Mouse (Mus musculus) myocyte (in vitro differentiated cells): Measurements from ENCODE around the gene Nufip1.
"Not testable (repeated sequence)": the region's sequence is repeated elsewhere in the genome, so short reads cannot be mapped to it uniquely, and the experiment has no call there.

Experiments used
- CEBPB ChIP-seq: IDR thresholded peaks from 2 replicates; pipeline ENCODE4 v1.6.1; 2011; ENCODE audit warnings: mild to moderate bottlenecking, moderate library complexity; ENCODE audit not compliant: poor library complexity, insufficient read depth, severe bottlenecking
- E2F4 ChIP-seq: IDR thresholded peaks from one replicate; pipeline ENCODE4 v1.6.1; 2011; ENCODE audit warnings: mild to moderate bottlenecking, control low read depth, moderate library complexity; ENCODE audit not compliant: insufficient read depth
- MAX ChIP-seq: IDR thresholded peaks from one replicate; pipeline ENCODE4 v1.6.1; 2011; ENCODE audit warnings: low read depth, mild to moderate bottlenecking, control low read depth
- MYOD1 ChIP-seq, 3 experiments: IDR thresholded peaks; one replicate each; pipeline ENCODE4 v1.6.1; 2011; ENCODE audit warnings: control low read depth in 2 of 3, low read depth in 2 of 3, mild to moderate bottlenecking in 2 of 3, moderate library complexity in 1 of 3; ENCODE audit not compliant: insufficient read length in 2 of 3, control insufficient read depth in 1 of 3
- POLR2A ChIP-seq: IDR thresholded peaks from one replicate; pipeline ENCODE4 v1.6.1; 2011; ENCODE audit warnings: low read depth, mild to moderate bottlenecking, control low read depth, moderate library complexity; ENCODE audit not compliant: insufficient read length
- POLR2AphosphoS2 ChIP-seq: IDR thresholded peaks from one replicate; pipeline ENCODE4 v1.6.1; 2011; ENCODE audit warnings: low read depth, control low read depth; ENCODE audit not compliant: insufficient read length
- SRF ChIP-seq: IDR thresholded peaks from one replicate; pipeline ENCODE4 v1.6.1; 2011; ENCODE audit warnings: low read depth; ENCODE audit not compliant: control insufficient read depth, insufficient read length
- TCF12 ChIP-seq: IDR thresholded peaks from one replicate; pipeline ENCODE4 v1.6.1; 2011; ENCODE audit warnings: mild to moderate bottlenecking, control low read depth; ENCODE audit not compliant: poor library complexity, insufficient read depth, severe bottlenecking
- TCF3 ChIP-seq: IDR thresholded peaks from one replicate; pipeline ENCODE4 v1.6.1; 2011; ENCODE audit warnings: low read depth, control low read depth; ENCODE audit not compliant: insufficient read length
- USF1 ChIP-seq: IDR thresholded peaks from one replicate; pipeline ENCODE4 v1.6.1; 2011; ENCODE audit warnings: low read depth, mild to moderate bottlenecking, control low read depth, moderate library complexity

DNA sequence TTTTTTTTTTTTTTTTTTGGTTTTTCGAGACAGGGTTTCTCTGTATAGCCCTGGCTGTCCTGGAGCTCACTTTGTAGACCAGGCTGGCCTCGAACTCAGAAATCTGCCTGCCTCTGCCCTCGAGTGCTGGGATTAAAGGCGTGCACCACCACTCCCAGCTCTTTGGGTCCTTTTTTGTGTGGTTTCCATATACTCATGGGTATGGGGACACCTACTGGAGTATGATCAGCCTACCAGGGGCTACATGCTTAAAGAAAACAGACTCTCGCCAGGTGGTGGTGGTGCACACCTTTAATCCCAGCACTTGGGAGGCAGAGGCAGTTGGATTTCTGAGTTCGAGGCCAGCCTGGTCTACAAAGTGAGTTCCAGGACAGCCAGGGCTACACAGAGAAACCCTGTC lies 49.9 kb downstream of the Nufip1 start:
- TF ChIP-seq POLR2A; SRF; MYOD1 (IDR thresholded peaks at IDR 0.05; ENCODE audit: control insufficient read depth in 1 of 3, insufficient read length in 2 of 3, low read depth in 2 of 3); E2F4; USF1; TCF12; POLR2AphosphoS2; CEBPB; MAX; TCF3: not testable (repeated sequence)
